Mouse (Mus musculus) lung, embryonic 14.5 days (tissue): ENCODE data around the gene Efna2. TPM values are rescaled to one million over a fixed set of nuclear protein-coding genes. Genes with fewer than 3 reads are reported as not detected.

Experiments
- ATAC-seq: fragments of 200-750 bp; cut with Nextera tagmentation; 2 replicates; pipeline ENCODE4 v1.8.0; 2017; ENCODE audit warnings: mild to moderate bottlenecking, moderate TSS enrichment, moderate library complexity; ENCODE audit not compliant: insufficient read depth
- DNase-seq: peaks from one replicate; pipeline ENCODE4 v3.0.0-alpha.2; 2015
- H3K27ac ChIP-seq: fragments of 300-500 bp; sonication (generic); 2 replicates; pipeline ENCODE4 v1.5.1; 2014; ENCODE audit warnings: low read depth, mild to moderate bottlenecking, moderate library complexity
- H3K27me3 ChIP-seq: fragments of 300-500 bp; sonication (generic); 2 replicates; pipeline ENCODE4 v1.6.1; 2014; ENCODE audit warnings: low read length, control low read depth; ENCODE audit not compliant: insufficient read depth
- H3K36me3 ChIP-seq: fragments of 300-500 bp; sonication (generic); 2 replicates; pipeline ENCODE4 v1.6.1; 2014; ENCODE audit warnings: control low read depth; ENCODE audit not compliant: insufficient read depth
- H3K4me1 ChIP-seq: fragments of 300-500 bp; sonication (generic); 2 replicates; pipeline ENCODE4 v1.6.1; 2014; ENCODE audit warnings: antibody characterized with exemption, control low read depth; ENCODE audit not compliant: insufficient read depth
- H3K4me2 ChIP-seq: fragments of 300-500 bp; sonication (generic); 2 replicates; pipeline ENCODE4 v1.6.1; 2014; ENCODE audit warnings: mild to moderate bottlenecking
- H3K4me3 ChIP-seq: fragments of 300-500 bp; sonication (generic); 2 replicates; pipeline ENCODE4 v1.5.1; 2014; ENCODE audit warnings: low read depth, low read length
- H3K9ac ChIP-seq: fragments of 300-500 bp; sonication (generic); 2 replicates; pipeline ENCODE4 v1.6.1; 2014
- H3K9me3 ChIP-seq: fragments of 300-500 bp; sonication (generic); 2 replicates; pipeline ENCODE4 v1.6.1; 2016; ENCODE audit warnings: low read depth, low read length, control low read depth
- CTCF ChIP-seq: IDR thresholded peaks from 2 replicates; pipeline ENCODE4 v1.5.1; 2016; ENCODE audit warnings: antibody characterized with exemption, low read depth
- WGBS: fragments of 180-500 bp; shearing (Covaris S2); extraction: QIAGEN DNeasy Blood & Tissue Kit; methylation state at CpG from one replicate; pipeline ENCODE4 v1.1.7; 2014; 5-methylcytosine and 5-hydroxymethylcytosine counted together
- polyA plus RNA-seq: library from polyadenylated mRNA; unstranded; fragments of >200 nt; fragmentation: Nextera tagmentation; extraction: Ambion mirVana; gene quantifications from 2 replicates; pipeline ENCODE4 v1.2.1, GENCODE M21; 2014

Efna2 gene
- polyA plus RNA-seq, 1 experiment from 2014 or later, result 22.7 TPM

DNA sequence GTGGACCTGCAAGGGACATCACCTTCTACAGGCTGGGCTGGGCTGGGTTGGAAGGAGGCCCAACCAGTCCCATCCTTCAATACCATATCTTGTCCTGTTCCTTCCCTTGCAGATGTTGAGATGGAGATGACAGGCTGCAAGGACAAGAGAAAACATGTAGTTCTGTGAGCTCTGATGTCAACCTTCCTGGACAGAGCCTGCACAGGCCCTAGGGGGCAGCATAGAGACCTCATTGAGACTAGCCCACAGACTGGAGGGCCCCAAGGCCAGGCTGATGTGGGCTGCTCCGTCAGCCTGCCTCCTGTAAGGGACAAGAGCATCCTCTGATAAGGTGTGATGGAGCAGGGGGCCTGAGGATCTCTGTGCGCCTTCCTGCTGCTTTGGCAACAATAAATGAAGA is 4.6 kb upstream of the Efna2 start:
- no peak overlapping the region for H3K4me2 ChIP-seq
- no peak overlapping the region for H3K9ac ChIP-seq
- no peak for ATAC-seq
- H3K4me3 ChIP-seq, result no peak overlapping the region
- peaks cover 30% of the 10 kb centered on the region for H3K36me3 ChIP-seq
- peak; percentile 73 for DNase-seq
- H3K4me1 ChIP-seq, result no peaks in the 10 kb centered on the region
- TF ChIP-seq CTCF, result peak; percentile 68
- no peak overlapping the region for H3K27ac ChIP-seq
- no peaks in the 10 kb centered on the region for H3K27me3 ChIP-seq
- WGBS, result 48% methylated on average over 2 of the region's 2 CpGs
- H3K9me3 ChIP-seq, result no peaks in the 10 kb centered on the region

DNA sequence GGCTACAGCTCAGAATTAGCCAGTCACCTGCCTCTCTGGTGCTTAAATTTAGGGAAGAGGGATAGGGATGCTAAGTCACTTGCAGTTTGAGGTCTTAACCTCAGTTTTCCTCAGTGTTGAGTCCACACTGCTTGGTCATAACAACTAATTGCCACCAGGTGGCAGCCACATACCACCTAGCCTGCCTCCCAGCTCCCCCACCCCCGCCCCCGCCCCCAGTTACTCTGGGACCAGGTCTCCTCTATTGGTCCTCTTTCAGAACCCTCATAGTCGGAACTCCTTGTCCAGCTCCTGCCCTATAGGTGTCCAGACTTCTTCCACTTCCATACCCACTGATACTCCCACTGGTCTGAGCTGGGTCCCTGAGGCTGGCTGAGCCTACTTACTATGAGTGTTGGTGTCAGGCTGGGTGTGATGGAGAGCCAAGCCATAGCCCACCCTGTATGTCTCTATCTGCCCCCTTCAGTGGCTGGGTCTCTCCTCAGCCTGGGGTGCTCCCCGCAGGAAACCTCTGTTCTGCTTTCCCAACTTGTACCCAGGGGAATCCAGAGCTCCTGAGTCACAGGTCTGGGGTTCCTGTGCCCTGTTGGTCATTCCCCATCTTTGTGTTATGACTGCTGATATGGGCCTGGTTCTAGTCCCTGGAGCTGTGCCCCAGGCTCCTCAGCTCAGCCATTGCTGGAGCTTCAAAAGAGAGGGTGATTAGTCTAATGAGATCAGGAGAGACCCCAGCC is 3.6 kb upstream of the Efna2 start:
- H3K9ac ChIP-seq, result no peak overlapping the region
- WGBS, result 28% methylated on average over 4 of the region's 4 CpGs
- DNase-seq, result peak; percentile 74

GRCm38 (mm10) chr10:80176270-80176834 is 2.9 kb upstream of the Efna2 start:
- 81% methylated on average over 5 of the region's 5 CpGs for WGBS
- DNase-seq, result no peak
- no peak overlapping the region for H3K4me3 ChIP-seq
- H3K4me1 ChIP-seq, result no peaks in the 10 kb centered on the region; the same call in none of the 2 replicates
- H3K27me3 ChIP-seq, result no peaks in the 10 kb centered on the region
- peaks cover 14% of the 10 kb centered on the region for H3K36me3 ChIP-seq
- no peak overlapping the region for H3K9ac ChIP-seq
- no peak overlapping the region for H3K27ac ChIP-seq
- H3K4me2 ChIP-seq, result no peak overlapping the region
- no peak for TF ChIP-seq CTCF
- no peaks in the 10 kb centered on the region for H3K9me3 ChIP-seq
- no peak for ATAC-seq

More for the DNA sequence above, 3.6 kb upstream of the Efna2 start:
- ATAC-seq, result no peak
- Histone ChIP-seq H3K4me3 (no peak overlapping the region), H3K4me2 (no peak overlapping the region), H3K27me3 (no peaks in the 10 kb centered on the region), H3K4me1 (no peaks in the 10 kb centered on the region; the same call in 1 of the 2 replicates), H3K9me3 (no peaks in the 10 kb centered on the region), H3K36me3 (peaks cover 20% of the 10 kb centered on the region), H3K27ac (no peak overlapping the region)
- TF ChIP-seq CTCF, result peak; percentile 71

- H3K9me3 ChIP-seq, result no peaks in the 10 kb centered on the region
- ATAC-seq (no peak), DNase-seq (no peak)
- H3K4me2 ChIP-seq, result no peak overlapping the region
- H3K4me3 ChIP-seq, result no peak overlapping the region
- no peak overlapping the region for H3K27ac ChIP-seq
- no peak for TF ChIP-seq CTCF
- no peaks in the 10 kb centered on the region for H3K27me3 ChIP-seq
- 64% methylated on average over 7 of the region's 7 CpGs for WGBS
- peaks cover 3% of the 10 kb centered on the region; the same call in 1 of the 2 replicates for H3K36me3 ChIP-seq
- no peak overlapping the region for H3K9ac ChIP-seq
- no peaks in the 10 kb centered on the region; the same call in none of the 2 replicates for H3K4me1 ChIP-seq
Measured at GRCm38 (mm10) chr10:80177441-80178279, 1.6 kb upstream of the Efna2 start.

DNA sequence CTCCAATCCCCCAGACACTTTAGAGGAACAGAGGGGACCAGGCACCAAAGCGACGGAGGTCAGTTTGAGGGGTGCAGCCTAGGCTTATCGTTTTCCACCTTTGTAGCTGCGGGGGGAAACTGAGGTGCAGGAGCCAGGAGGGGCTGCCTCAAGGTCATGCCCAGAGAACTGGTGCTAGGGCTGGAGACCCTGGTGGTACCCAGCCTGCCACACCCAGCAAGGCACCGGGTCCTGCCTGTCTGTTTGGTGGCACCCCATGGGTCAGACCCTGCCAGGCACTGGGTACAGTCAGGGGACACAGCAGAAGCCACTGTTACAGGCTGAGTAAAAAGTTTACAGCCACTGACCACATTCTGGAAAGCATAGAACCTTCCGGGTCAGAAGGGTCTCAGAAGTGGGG is 1.0 kb downstream of the Efna2 start:
- Histone ChIP-seq H3K4me3 (peak overlapping the region; percentile 75), H3K27ac (no peak overlapping the region), H3K9ac (peak overlapping the region; percentile 93), H3K4me1 (no peaks in the 10 kb centered on the region; the same call in none of the 2 replicates), H3K4me2 (peak overlapping the region; percentile 77), H3K27me3 (no peaks in the 10 kb centered on the region), H3K36me3 (0 out of 2 replicates have a peak, but pooled peaks cover 2% of the 10 kb centered on the region), H3K9me3 (no peaks in the 10 kb centered on the region)
- no peak for ATAC-seq
- 26% methylated on average over 6 of the region's 6 CpGs for WGBS
- DNase-seq, result no peak
- TF ChIP-seq CTCF, result no peak

DNA sequence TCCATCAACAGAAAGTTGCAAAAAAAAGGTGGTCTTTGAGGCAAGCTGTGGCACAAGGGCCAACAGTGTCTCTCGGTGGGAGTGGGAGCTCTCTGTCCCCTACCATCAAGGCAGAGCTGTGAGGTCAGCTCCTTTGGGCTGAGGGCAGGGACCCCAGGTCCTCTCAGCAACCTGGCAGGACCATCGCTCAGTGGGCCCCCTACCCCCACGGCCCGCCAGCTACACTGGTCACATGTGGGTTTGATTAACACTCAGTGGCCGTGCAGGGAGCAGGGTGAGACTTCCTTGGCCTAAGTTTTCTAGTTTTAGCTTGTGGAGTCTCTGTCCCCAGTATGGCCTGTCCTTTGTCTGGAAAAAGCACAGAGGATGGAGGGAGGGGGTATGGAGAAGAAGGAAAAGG is 1.5 kb downstream of the Efna2 start:
- Histone ChIP-seq H3K27ac (no peak overlapping the region), H3K4me3 (peak overlapping the region; percentile 75), H3K4me1 (no peaks in the 10 kb centered on the region; the same call in none of the 2 replicates), H3K9me3 (no peaks in the 10 kb centered on the region), H3K4me2 (peak overlapping the region; percentile 77), H3K27me3 (no peaks in the 10 kb centered on the region), H3K9ac (peak overlapping the region; percentile 93), H3K36me3 (0 out of 2 replicates have a peak, but pooled peaks cover 2% of the 10 kb centered on the region)
- ATAC-seq (no peak), DNase-seq (no peak)
- WGBS, result 26% methylated on average over 5 of the region's 5 CpGs
- TF ChIP-seq CTCF, result no peak
